In the genomic region with DNA sequence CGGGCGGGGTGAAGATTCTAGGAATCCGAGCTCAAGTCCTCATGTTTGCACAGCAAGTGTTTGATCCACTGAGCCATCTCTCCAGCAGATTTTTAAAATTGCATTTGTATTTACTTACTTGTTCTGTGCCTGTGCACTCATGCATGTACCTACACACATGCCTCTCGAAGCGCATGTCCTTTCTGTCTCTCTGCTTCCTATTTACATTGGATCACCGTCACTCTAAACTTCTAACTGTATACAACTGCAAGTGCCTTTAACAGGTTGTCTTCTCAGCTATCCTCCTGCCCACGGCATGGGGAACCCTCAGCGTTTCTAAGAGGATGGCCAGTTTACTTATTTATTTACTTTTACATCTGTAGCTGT, we compare ENCODE assay signal across 21 mouse cellular contexts. TPM values are rescaled to one million over a fixed set of nuclear protein-coding genes. Genes with fewer than 3 reads are reported as not detected.
DNase-seq lines count a peak whose midpoint lies in the region; ATAC-seq and TF ChIP-seq lines count a peak whose summit lies in the region.
"Had no signal": no experiment of that assay in that cellular context is flagged by ENCODE, and none has a peak within 500 bp of the region (broad histone marks: within the 10 kb centered on the region; RNA-seq: fewer than 3 reads in every experiment).

No protein-coding gene starts in this region.

- no peak for TF ChIP-seq CTCF in liver, postnatal 0 days (IDR thresholded peaks at IDR 0.05; ENCODE audit: low read depth)
- TF ChIP-seq CTCF in bone marrow, adult 2 months (IDR thresholded peaks at IDR 0.05; ENCODE audit: control insufficient read depth, insufficient read depth, low read length), result no peak
- no peak for TF ChIP-seq CTCF in intestine, postnatal 0 days (IDR thresholded peaks at IDR 0.05; ENCODE audit: low read depth)

- no peak overlapping the region for H3K4me2 ChIP-seq in liver, postnatal 0 days (ENCODE audit: low read depth, low read length)
- H3K4me2 ChIP-seq in intestine, postnatal 0 days (replicated peaks; ENCODE audit: low read depth), result no peak overlapping the region
- no peak overlapping the region for H3K4me2 ChIP-seq in forebrain, embryonic 12.5 days
- H3K4me2 ChIP-seq: embryonic facial prominence, embryonic 12.5 days; embryonic facial prominence, embryonic 15.5 days; forebrain, embryonic 15.5 days; heart, embryonic 11.5 days; hindbrain, embryonic 12.5 days; hindbrain, embryonic 15.5 days had no signal

- ATAC-seq in liver, postnatal 0 days, result no peak
- ATAC-seq in intestine, postnatal 0 days, result no peak
- ATAC-seq in forebrain, embryonic 12.5 days (ENCODE audit: low FRiP score), result no peak
- ATAC-seq: forebrain, embryonic 15.5 days had no signal

- no peak for TF ChIP-seq POLR2A in bone marrow, adult 2 months (IDR thresholded peaks at IDR 0.05; ENCODE audit: borderline replicate concordance, control insufficient read depth, low read depth, low read length)

- no peak overlapping the region for H3K9ac ChIP-seq in liver, postnatal 0 days (replicated peaks)
- no peak overlapping the region for H3K9ac ChIP-seq in intestine, postnatal 0 days (ENCODE audit: low read depth, low read length)
- no peak overlapping the region for H3K9ac ChIP-seq in forebrain, embryonic 12.5 days
- H3K9ac ChIP-seq: embryonic facial prominence, embryonic 12.5 days; embryonic facial prominence, embryonic 15.5 days; forebrain, embryonic 15.5 days; hindbrain, embryonic 12.5 days; hindbrain, embryonic 15.5 days had no signal

- TF ChIP-seq EP300 in liver, postnatal 0 days (IDR thresholded peaks at IDR 0.05; ENCODE audit: low read depth), result no peak

- 67% methylated on average over 8 of the region's 8 CpGs for WGBS in liver, postnatal 0 days (ENCODE audit: insufficient replicate concordance)
- WGBS in bone marrow, adult 2 months, result 80% methylated on average over 8 of the region's 8 CpGs
- WGBS in intestine, postnatal 0 days, result 61% methylated on average over 8 of the region's 8 CpGs
- WGBS in forebrain, embryonic 12.5 days, result 90% methylated on average over 8 of the region's 8 CpGs

- peak overlapping the region; percentile 87 for H3K27ac ChIP-seq in liver, postnatal 0 days (ENCODE audit: low read depth)
- peak overlapping the region; percentile 75; the same call in 1 of the 2 replicates for H3K27ac ChIP-seq in bone marrow, adult 2 months (ENCODE audit: control insufficient read depth, insufficient read depth, low read depth, low read length, poor library complexity)
- H3K27ac ChIP-seq in intestine, postnatal 0 days (ENCODE audit: low read depth, low read length), result no peak overlapping the region
- no peak overlapping the region for H3K27ac ChIP-seq in forebrain, embryonic 12.5 days
- H3K27ac ChIP-seq: embryonic facial prominence, embryonic 12.5 days; embryonic facial prominence, embryonic 15.5 days; forebrain, embryonic 15.5 days; hindbrain, embryonic 12.5 days; hindbrain, embryonic 15.5 days had no signal

- no peak overlapping the region for H3K4me3 ChIP-seq in liver, postnatal 0 days (ENCODE audit: low read depth, low read length)
- H3K4me3 ChIP-seq in bone marrow, adult 2 months (replicated peaks; ENCODE audit: control insufficient read depth, low read depth, low read length), result no peak overlapping the region
- H3K4me3 ChIP-seq in intestine, postnatal 0 days (ENCODE audit: low read depth, low read length), result no peak overlapping the region
- H3K4me3 ChIP-seq in forebrain, embryonic 12.5 days (replicated peaks), result no peak overlapping the region
- H3K4me3 ChIP-seq: embryonic facial prominence, embryonic 12.5 days; embryonic facial prominence, embryonic 15.5 days; forebrain, embryonic 15.5 days; hindbrain, embryonic 12.5 days; hindbrain, embryonic 15.5 days had no signal

- H3K9me3 ChIP-seq in liver, postnatal 0 days (ENCODE audit: low read length), result no peaks in the 10 kb centered on the region
- no peaks in the 10 kb centered on the region for H3K9me3 ChIP-seq in intestine, postnatal 0 days (ENCODE audit: control insufficient read depth)
- H3K9me3 ChIP-seq in forebrain, embryonic 12.5 days, result no peaks in the 10 kb centered on the region
- H3K9me3 ChIP-seq: embryonic facial prominence, embryonic 12.5 days; embryonic facial prominence, embryonic 15.5 days; forebrain, embryonic 15.5 days; hindbrain, embryonic 12.5 days; hindbrain, embryonic 15.5 days had no signal

- H3K36me3 ChIP-seq in liver, postnatal 0 days (replicated peaks; ENCODE audit: insufficient read depth, low read length), result no peaks in the 10 kb centered on the region
- no peaks in the 10 kb centered on the region for H3K36me3 ChIP-seq in intestine, postnatal 0 days (ENCODE audit: control insufficient read depth, insufficient read depth)
- no peaks in the 10 kb centered on the region for H3K36me3 ChIP-seq in forebrain, embryonic 12.5 days (replicated peaks)
- H3K36me3 ChIP-seq: embryonic facial prominence, embryonic 12.5 days; embryonic facial prominence, embryonic 15.5 days; forebrain, embryonic 15.5 days; hindbrain, embryonic 12.5 days; hindbrain, embryonic 15.5 days had no signal

- DNase-seq in liver, postnatal 0 days, result no peak
- no peak for DNase-seq in liver
- peak; percentile 40 for DNase-seq in lung, postnatal 36 days
- no peak for DNase-seq in lung, adult 18-20 months
- DNase-seq in A20 (ENCODE audit: low read depth, low spot score), result peak; percentile 55
- DNase-seq: adrenal gland, adult 8-10 months; adrenal gland, postnatal 25 days; cerebellum, adult 18-20 months; cerebellum, adult 9-10 months; cerebellum, postnatal 14 days; gastrocnemius, postnatal 14 days; heart, adult 11 months had no signal

- peaks cover 26% of the 10 kb centered on the region for H3K4me1 ChIP-seq in liver, postnatal 0 days (ENCODE audit: insufficient read depth)
- H3K4me1 ChIP-seq in bone marrow, adult 2 months (ENCODE audit: control insufficient read depth, insufficient read depth, low read length), result peaks cover 18% of the 10 kb centered on the region
- H3K4me1 ChIP-seq in intestine, postnatal 0 days (replicated peaks; ENCODE audit: control insufficient read depth, insufficient read depth, low read length), result no peaks in the 10 kb centered on the region
- H3K4me1 ChIP-seq in forebrain, embryonic 12.5 days, result peaks cover 12% of the 10 kb centered on the region

- H3K27me3 ChIP-seq in liver, postnatal 0 days (ENCODE audit: insufficient read depth, low read length), result no peaks in the 10 kb centered on the region
- H3K27me3 ChIP-seq in intestine, postnatal 0 days (replicated peaks; ENCODE audit: control insufficient read depth, insufficient read depth, low read length), result no peaks in the 10 kb centered on the region
- no peaks in the 10 kb centered on the region for H3K27me3 ChIP-seq in forebrain, embryonic 12.5 days
- H3K27me3 ChIP-seq: embryonic facial prominence, embryonic 12.5 days; embryonic facial prominence, embryonic 15.5 days; forebrain, embryonic 15.5 days; hindbrain, embryonic 12.5 days; hindbrain, embryonic 15.5 days had no signal

RNA-seq across cellular contexts. Expression of gene Cdkn2aipnl, which starts 27.9 kb away (rescaled TPM):
- 30.7 and 33.3 TPM in 2 replicates for polyA plus RNA-seq in liver, postnatal 0 days (2015; fragmentation: Nextera tagmentation; extraction: Ambion mirVana)
- 20.9 and 27.8 TPM in 2 replicates for polyA plus RNA-seq in bone marrow, adult 2 months (2011; ENCODE audit: insufficient read depth, insufficient read length, low replicate concordance, missing spikeins)
- polyA plus RNA-seq in intestine, postnatal 0 days (2015; fragmentation: Nextera tagmentation; extraction: Ambion mirVana), result 49.0 and 49.8 TPM in 2 replicates
- polyA plus RNA-seq in forebrain, embryonic 12.5 days (2016; fragmentation: Nextera tagmentation; extraction: Ambion mirVana), result 114 and 122 TPM in 2 replicates

Comparison
In these comparisons a context has a peak if more than half of its experiments do, and no peak if none do; other contexts are left out.
1. DNase-seq: peak in lung, postnatal 36 days (single experiment) and A20 (single experiment); none in liver, postnatal 0 days (single experiment), liver (single experiment) and lung, adult 18-20 months (0 of 2).
2. H3K27ac ChIP-seq: peak in liver, postnatal 0 days (single experiment) and bone marrow, adult 2 months (single experiment); none in intestine, postnatal 0 days (single experiment) and forebrain, embryonic 12.5 days (single experiment).